Mouse (Mus musculus): Measurements from ENCODE around the gene Nt5c.

DNA sequence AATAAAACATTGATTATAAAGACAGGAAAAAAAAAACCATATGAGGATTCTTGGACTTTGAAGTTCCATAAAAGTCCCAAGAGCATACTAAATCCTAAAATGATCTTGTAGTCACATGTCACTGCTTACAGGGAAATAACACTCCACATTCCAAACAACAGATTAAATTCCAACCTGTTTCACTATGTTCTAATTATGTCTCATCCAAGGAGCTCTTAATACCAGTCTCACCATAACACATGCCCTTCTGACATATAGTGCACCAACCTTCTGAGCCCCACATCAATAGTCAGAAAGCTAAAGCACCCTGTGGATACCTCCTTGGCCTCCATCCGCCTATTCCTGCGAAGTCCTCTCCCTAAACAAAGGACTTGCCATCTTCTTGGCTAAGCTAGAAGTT, 28.6 kb upstream of the Nt5c start:
- TF ChIP-seq CTCF (IDR thresholded peaks at IDR 0.05; ENCODE audit: low read depth): no peak
- TF ChIP-seq EP300 (IDR thresholded peaks at IDR 0.05; ENCODE audit: low read depth): no peak

All from liver, postnatal 0 days (tissue).